Mouse (Mus musculus): Measurements from ENCODE around the gene Trim31. TPM values are rescaled to one million over a fixed set of nuclear protein-coding genes. Genes with fewer than 3 reads are reported as not detected.

The Trim31 gene
- total and polyA plus RNA-seq, 3 experiments = not detected

DNA sequence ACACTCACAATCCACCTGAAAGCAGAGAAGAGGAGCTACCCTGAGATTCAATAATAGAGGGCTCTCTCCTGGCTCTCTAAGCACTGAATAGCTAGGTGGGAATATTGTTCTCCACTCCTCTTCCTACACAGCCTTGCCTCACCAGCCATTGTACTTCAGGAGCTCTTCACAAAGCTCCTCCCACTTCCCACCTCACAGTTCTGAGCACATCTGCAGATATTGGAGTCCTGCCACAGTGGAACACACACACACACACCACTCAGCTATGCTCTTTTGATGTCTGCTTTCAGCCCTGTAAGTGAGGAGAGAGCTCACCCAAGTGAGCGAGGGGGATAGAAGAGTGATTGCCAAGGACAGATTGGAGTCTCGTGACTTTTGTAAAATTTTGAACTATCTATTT lies 14.6 kb upstream of the Trim31 start:
- Histone ChIP-seq H3K4me3 (ENCODE audit: control insufficient read depth in 1 of 2, insufficient read depth in 1 of 2, low read depth in 2 of 2, low read length in 2 of 2) (no peak overlapping the region), H3K36me3 (ENCODE audit: control insufficient read depth in 1 of 2, insufficient read depth in 2 of 2, low read length in 2 of 2) (peaks cover 0 to 4% of the 10 kb centered on the region in 2 experiments; a peak in 2 of 4 replicates), H3K4me1 (ENCODE audit: control insufficient read depth in 1 of 2, insufficient read depth in 2 of 2, low read length in 2 of 2) (peaks cover 0 to 2% of the 10 kb centered on the region in 2 experiments; a peak in 1 of 4 replicates), H3K27ac (ENCODE audit: control insufficient read depth, low read depth, low read length) (no peak overlapping the region), H3K79me2 (ENCODE audit: control insufficient read depth, insufficient read depth, low read length, poor library complexity) (no peaks in the 10 kb centered on the region), H3K9ac (ENCODE audit: control insufficient read depth, low read depth, low read length, poor library complexity, severe bottlenecking) (no peak overlapping the region), H3K9me3 (replicated peaks; ENCODE audit: insufficient read depth, low read length) (no peaks in the 10 kb centered on the region), H3K27me3 (ENCODE audit: control insufficient read depth in 1 of 2, insufficient read depth in 2 of 2, low read length in 2 of 2) (no peaks in the 10 kb centered on the region)
- TF ChIP-seq CHD2 (IDR thresholded peaks at IDR 0.05; ENCODE audit: low read length) (no peak), MYC (IDR thresholded peaks at IDR 0.05; ENCODE audit: low read depth, low read length) (no peak), CTCF (IDR thresholded peaks at IDR 0.05 in 2 of 3, conservative IDR thresholded peaks at IDR 0.05 in 1 of 3; ENCODE audit: control insufficient read depth in 1 of 3, insufficient read depth in 1 of 3, low read depth in 2 of 3, low read length in 3 of 3, poor library complexity in 1 of 3, severe bottlenecking in 1 of 3) (no peak), GATA1 (IDR thresholded peaks at IDR 0.05; ENCODE audit: low read depth, low read length) (no peak), ZMIZ1 (IDR thresholded peaks at IDR 0.05; ENCODE audit: low read depth, low read length) (no peak), MAX (IDR thresholded peaks at IDR 0.05; ENCODE audit: low read length) (no peak), TBP (IDR thresholded peaks at IDR 0.05; ENCODE audit: low read depth, low read length) (no peak), HCFC1 (IDR thresholded peaks at IDR 0.05; ENCODE audit: low read depth, low read length) (no peak), USF2 (IDR thresholded peaks at IDR 0.05; ENCODE audit: borderline replicate concordance in 1 of 2, insufficient read depth in 1 of 2, low read depth in 1 of 2, low read length in 2 of 2) (no peak), ZKSCAN1 (IDR thresholded peaks at IDR 0.05; ENCODE audit: low read depth, low read length) (no peak), MEF2A (IDR thresholded peaks at IDR 0.05; ENCODE audit: extremely low read depth, insufficient replicate concordance, low read depth, low read length, poor library complexity, severe bottlenecking) (no peak)
- no peak for DNase-seq (ENCODE audit: low read depth, low spot score)

DNA sequence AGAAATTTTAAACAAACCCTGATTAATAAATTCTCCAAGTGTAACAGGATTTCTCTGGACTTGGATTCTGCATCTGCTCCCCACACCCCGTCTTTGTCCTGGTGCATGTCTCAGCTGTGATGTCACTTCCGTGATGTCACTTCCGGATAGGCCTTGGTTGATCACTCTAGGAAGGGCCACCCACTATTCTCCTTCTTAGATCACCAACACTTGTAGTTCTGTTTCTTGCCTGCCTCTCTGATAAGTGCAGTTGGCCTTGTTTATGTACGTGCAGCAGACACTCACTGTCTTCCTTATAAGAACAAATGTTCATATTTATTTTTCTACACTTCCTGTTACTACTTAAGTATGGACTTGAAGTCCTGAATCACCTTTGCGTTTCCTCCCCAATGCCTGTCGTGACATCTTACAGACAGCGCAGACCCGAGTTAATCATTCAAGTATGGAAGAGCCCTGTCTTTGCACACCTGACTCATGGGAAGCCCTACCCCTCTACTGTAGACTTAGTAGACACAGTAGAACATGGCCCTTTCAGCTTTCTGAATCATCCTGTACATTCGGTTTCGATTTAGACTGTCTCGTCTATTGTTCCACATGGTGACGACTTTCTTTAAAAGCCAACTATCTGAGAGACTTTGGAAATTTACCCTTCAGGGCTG lies 12.7 kb upstream of the Trim31 start:
- Histone ChIP-seq H3K27ac (ENCODE audit: control insufficient read depth, low read depth, low read length) (no peak overlapping the region), H3K9me3 (replicated peaks; ENCODE audit: insufficient read depth, low read length) (no peaks in the 10 kb centered on the region), H3K9ac (ENCODE audit: control insufficient read depth, low read depth, low read length, poor library complexity, severe bottlenecking) (no peak overlapping the region), H3K4me3 (ENCODE audit: control insufficient read depth in 1 of 2, insufficient read depth in 1 of 2, low read depth in 2 of 2, low read length in 2 of 2) (no peak overlapping the region), H3K27me3 (ENCODE audit: control insufficient read depth in 1 of 2, insufficient read depth in 2 of 2, low read length in 2 of 2) (no peaks in the 10 kb centered on the region; a peak in 1 of 4 replicates), H3K36me3 (ENCODE audit: control insufficient read depth in 1 of 2, insufficient read depth in 2 of 2, low read length in 2 of 2) (peaks cover 0 to 4% of the 10 kb centered on the region in 2 experiments; a peak in 2 of 4 replicates), H3K79me2 (ENCODE audit: control insufficient read depth, insufficient read depth, low read length, poor library complexity) (no peaks in the 10 kb centered on the region), H3K4me1 (ENCODE audit: control insufficient read depth in 1 of 2, insufficient read depth in 2 of 2, low read length in 2 of 2) (peaks cover 0 to 2% of the 10 kb centered on the region in 2 experiments; a peak in 1 of 4 replicates)
- TF ChIP-seq RAD21 (IDR thresholded peaks at IDR 0.05; ENCODE audit: low read depth, low read length) (no peak), TBP (IDR thresholded peaks at IDR 0.05; ENCODE audit: low read depth, low read length) (no peak), POLR2AphosphoS5 (IDR thresholded peaks at IDR 0.05; ENCODE audit: borderline replicate concordance, low read depth, low read length) (no peak), ZMIZ1 (IDR thresholded peaks at IDR 0.05; ENCODE audit: low read depth, low read length) (no peak), UBTF (IDR thresholded peaks at IDR 0.05; ENCODE audit: borderline replicate concordance, insufficient read depth, low read depth, low read length) (no peak), POLR2A (IDR thresholded peaks at IDR 0.05; ENCODE audit: control insufficient read depth in 1 of 2, insufficient read depth in 1 of 2, low read depth in 1 of 2, low read length in 2 of 2, poor library complexity in 1 of 2) (no peak), NRF1 (IDR thresholded peaks at IDR 0.05; ENCODE audit: insufficient read depth, low read depth, low read length, poor library complexity, severe bottlenecking) (no peak), RCOR1 (IDR thresholded peaks at IDR 0.05; ENCODE audit: low read depth, low read length) (no peak), MXI1 (IDR thresholded peaks at IDR 0.05; ENCODE audit: low read depth, low read length) (no peak), TAL1 (IDR thresholded peaks at IDR 0.05; ENCODE audit: low read length) (no peak), ZC3H11A (IDR thresholded peaks at IDR 0.05; ENCODE audit: low read depth, low read length) (no peak), SMC3 (IDR thresholded peaks at IDR 0.05; ENCODE audit: low read depth, low read length) (no peak), GABPA (IDR thresholded peaks at IDR 0.05; ENCODE audit: low read depth, low read length) (no peak), ZNF384 (IDR thresholded peaks at IDR 0.05; ENCODE audit: low read depth, low read length) (no peak), SIN3A (IDR thresholded peaks at IDR 0.05; ENCODE audit: low read length) (no peak)
- DNase-seq (ENCODE audit: low read depth, low spot score) = no peak

Measured in MEL (cell line).